Mouse (Mus musculus) myocyte (in vitro differentiated cells): ENCODE data around the gene Zmynd10. TPM values are rescaled to one million over a fixed set of nuclear protein-coding genes. Genes with fewer than 3 reads are reported as not detected.
"Not testable (repeated sequence)": the region's sequence is repeated elsewhere in the genome, so short reads cannot be mapped to it uniquely, and the experiment has no call there.

ENCODE experiments used
- H3K27me3 ChIP-seq: one replicate; pipeline ENCODE4 v1.6.1; 2011; ENCODE audit not compliant: control insufficient read depth, insufficient read depth, insufficient read length
- H3K36me3 ChIP-seq: one replicate; pipeline ENCODE4 v1.6.1; 2011; ENCODE audit not compliant: control insufficient read depth, insufficient read depth
- H3K4me2 ChIP-seq: one replicate; pipeline ENCODE4 v1.6.1; 2011; ENCODE audit warnings: low read depth, control low read depth
- H3K4me3 ChIP-seq: one replicate; pipeline ENCODE4 v1.5.1; 2011; ENCODE audit warnings: mild to moderate bottlenecking, control low read depth, moderate library complexity
- H3K79me2 ChIP-seq: one replicate; pipeline ENCODE4 v1.6.1; 2011; ENCODE audit not compliant: control insufficient read depth, insufficient read depth
- H3ac ChIP-seq: one replicate; pipeline ENCODE4 v1.6.1; 2011; ENCODE audit not compliant: control insufficient read depth, insufficient read length
- CEBPB ChIP-seq: IDR thresholded peaks from 2 replicates; pipeline ENCODE4 v1.6.1; 2011; ENCODE audit warnings: mild to moderate bottlenecking, moderate library complexity; ENCODE audit not compliant: poor library complexity, insufficient read depth, severe bottlenecking
- E2F4 ChIP-seq: IDR thresholded peaks from one replicate; pipeline ENCODE4 v1.6.1; 2011; ENCODE audit warnings: mild to moderate bottlenecking, control low read depth, moderate library complexity; ENCODE audit not compliant: insufficient read depth
- MAX ChIP-seq: IDR thresholded peaks from one replicate; pipeline ENCODE4 v1.6.1; 2011; ENCODE audit warnings: low read depth, mild to moderate bottlenecking, control low read depth
- MYOD1 ChIP-seq, 3 experiments: IDR thresholded peaks; one replicate each; pipeline ENCODE4 v1.6.1; 2011; ENCODE audit warnings: control low read depth in 2 of 3, low read depth in 2 of 3, mild to moderate bottlenecking in 2 of 3, moderate library complexity in 1 of 3; ENCODE audit not compliant: insufficient read length in 2 of 3, control insufficient read depth in 1 of 3
- MYOG ChIP-seq, 3 experiments: IDR thresholded peaks; one replicate each; pipeline ENCODE4 v1.6.1; 2011; ENCODE audit warnings: control low read depth in 2 of 3, low read depth in 2 of 3, mild to moderate bottlenecking in 2 of 3; ENCODE audit not compliant: insufficient read length in 2 of 3, control insufficient read depth in 1 of 3, insufficient read depth in 1 of 3
- POLR2A ChIP-seq: IDR thresholded peaks from one replicate; pipeline ENCODE4 v1.6.1; 2011; ENCODE audit warnings: low read depth, mild to moderate bottlenecking, control low read depth, moderate library complexity; ENCODE audit not compliant: insufficient read length
- POLR2AphosphoS2 ChIP-seq: IDR thresholded peaks from one replicate; pipeline ENCODE4 v1.6.1; 2011; ENCODE audit warnings: low read depth, control low read depth; ENCODE audit not compliant: insufficient read length
- REST ChIP-seq: IDR thresholded peaks from one replicate; pipeline ENCODE4 v1.6.1; 2011; ENCODE audit warnings: mild to moderate bottlenecking, control low read depth, moderate library complexity; ENCODE audit not compliant: insufficient read depth, insufficient read length
- SRF ChIP-seq: IDR thresholded peaks from one replicate; pipeline ENCODE4 v1.6.1; 2011; ENCODE audit warnings: low read depth; ENCODE audit not compliant: control insufficient read depth, insufficient read length
- TCF12 ChIP-seq: IDR thresholded peaks from one replicate; pipeline ENCODE4 v1.6.1; 2011; ENCODE audit warnings: mild to moderate bottlenecking, control low read depth; ENCODE audit not compliant: poor library complexity, insufficient read depth, severe bottlenecking
- TCF3 ChIP-seq: IDR thresholded peaks from one replicate; pipeline ENCODE4 v1.6.1; 2011; ENCODE audit warnings: low read depth, control low read depth; ENCODE audit not compliant: insufficient read length
- USF1 ChIP-seq: IDR thresholded peaks from one replicate; pipeline ENCODE4 v1.6.1; 2011; ENCODE audit warnings: low read depth, mild to moderate bottlenecking, control low read depth, moderate library complexity
- polyA plus RNA-seq: library from polyadenylated mRNA; unstranded; fragments of >200 nt; fragmentation: generic; extraction: Trizol; gene quantifications from one replicate; pipeline ENCODE4 v1.2.1, GENCODE M21; 2012; ENCODE audit warnings: missing spikeins

Gene Zmynd10
- polyA plus RNA-seq, 1 experiment = 0.52 TPM

DNA sequence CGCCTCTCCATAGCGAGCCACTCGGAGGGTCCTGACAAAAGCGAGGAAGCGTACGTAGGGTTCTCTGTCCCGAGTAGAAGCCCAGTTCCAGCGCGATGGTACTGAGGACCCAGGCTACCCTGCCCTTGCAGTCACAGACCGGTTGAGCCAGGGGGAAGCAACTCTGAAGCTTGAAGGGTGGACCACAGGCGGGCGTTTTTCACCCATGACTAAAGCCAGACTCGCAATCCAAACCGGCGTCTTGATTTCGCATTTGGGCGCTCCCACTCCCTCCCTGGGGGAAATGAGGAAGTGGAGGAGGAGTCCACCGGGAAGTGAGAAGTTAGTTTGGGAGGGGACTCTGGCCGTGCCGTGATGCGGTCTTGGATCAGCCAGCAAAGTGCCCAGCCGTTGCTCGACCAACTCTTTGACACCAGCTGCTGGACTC is 7.9 kb downstream of the Zmynd10 start:
- peaks cover 30% of the 10 kb centered on the region for H3K36me3 ChIP-seq
- TF ChIP-seq E2F4 (no peak), POLR2AphosphoS2 (peak; percentile 71), SRF (no peak), POLR2A (peak; percentile 33), REST (no peak)
- H3K4me3 ChIP-seq = peak overlapping the region; percentile 96
- H3ac ChIP-seq = peak overlapping the region; percentile 96
- peak overlapping the region; percentile 48 for H3K4me2 ChIP-seq
- peaks cover 52% of the 10 kb centered on the region for H3K79me2 ChIP-seq
- no peaks in the 10 kb centered on the region for H3K27me3 ChIP-seq

- Histone ChIP-seq H3ac (peak overlapping the region; percentile 96), H3K36me3 (peaks cover 37% of the 10 kb centered on the region), H3K27me3 (no peaks in the 10 kb centered on the region), H3K4me2 (peak overlapping the region; percentile 48), H3K4me3 (peak overlapping the region; percentile 96), H3K79me2 (peaks cover 52% of the 10 kb centered on the region)
- TF ChIP-seq TCF3 = no peak
- TF ChIP-seq TCF12 = no peak
- no peak for TF ChIP-seq MAX
- no peak for TF ChIP-seq USF1
- no peak for TF ChIP-seq CEBPB
- TF ChIP-seq POLR2A = no peak
- TF ChIP-seq POLR2AphosphoS2 = no peak
- TF ChIP-seq MYOG (IDR thresholded peaks at IDR 0.05; ENCODE audit: control insufficient read depth in 1 of 3, insufficient read depth in 1 of 3, insufficient read length in 2 of 3, low read depth in 2 of 3) = no peak
- no peak for TF ChIP-seq E2F4
- no peak for TF ChIP-seq REST
- TF ChIP-seq MYOD1 (IDR thresholded peaks at IDR 0.05; ENCODE audit: control insufficient read depth in 1 of 3, insufficient read length in 2 of 3, low read depth in 2 of 3) = no peak
- TF ChIP-seq SRF = no peak
Observed at GRCm38 (mm10) chr9:107555701-107556100, 8.6 kb downstream of the Zmynd10 start.

DNA sequence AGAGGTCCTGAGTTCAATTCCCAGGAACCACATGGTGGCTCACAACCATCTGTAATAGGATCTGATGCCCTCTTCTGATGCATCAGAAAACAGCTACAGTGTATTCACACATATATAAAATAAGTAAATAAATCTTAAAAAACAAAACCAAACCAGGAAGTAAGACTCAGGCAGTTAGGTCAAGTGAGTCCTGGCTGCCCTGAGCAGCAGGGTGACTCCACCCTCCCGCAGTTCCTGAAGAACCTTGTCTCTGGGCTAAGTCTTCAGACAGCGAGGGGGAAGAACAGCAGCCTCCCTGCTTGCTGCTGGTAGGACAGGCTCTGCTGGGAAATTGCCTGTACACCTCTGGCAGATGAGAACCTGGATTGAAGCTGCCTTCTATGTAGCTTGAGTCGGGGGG is 9.2 kb downstream of the Zmynd10 start:
- peaks cover 43% of the 10 kb centered on the region for H3K36me3 ChIP-seq
- H3K4me3 ChIP-seq = peak overlapping the region; percentile 96
- no peak overlapping the region for H3ac ChIP-seq
- no peak for TF ChIP-seq MAX
- TF ChIP-seq TCF12 = no peak
- no peak for TF ChIP-seq REST
- no peak for TF ChIP-seq POLR2A
- TF ChIP-seq CEBPB = no peak
- TF ChIP-seq TCF3 = no peak
- no peak for TF ChIP-seq MYOD1 (IDR thresholded peaks at IDR 0.05; ENCODE audit: control insufficient read depth in 1 of 3, insufficient read length in 2 of 3, low read depth in 2 of 3)
- no peak for TF ChIP-seq MYOG (IDR thresholded peaks at IDR 0.05; ENCODE audit: control insufficient read depth in 1 of 3, insufficient read depth in 1 of 3, insufficient read length in 2 of 3, low read depth in 2 of 3)
- TF ChIP-seq USF1 = no peak
- no peak for TF ChIP-seq POLR2AphosphoS2
- no peak for TF ChIP-seq E2F4
- no peak for TF ChIP-seq SRF
- peaks cover 52% of the 10 kb centered on the region for H3K79me2 ChIP-seq
- H3K27me3 ChIP-seq = no peaks in the 10 kb centered on the region
- peak overlapping the region; percentile 48 for H3K4me2 ChIP-seq

DNA sequence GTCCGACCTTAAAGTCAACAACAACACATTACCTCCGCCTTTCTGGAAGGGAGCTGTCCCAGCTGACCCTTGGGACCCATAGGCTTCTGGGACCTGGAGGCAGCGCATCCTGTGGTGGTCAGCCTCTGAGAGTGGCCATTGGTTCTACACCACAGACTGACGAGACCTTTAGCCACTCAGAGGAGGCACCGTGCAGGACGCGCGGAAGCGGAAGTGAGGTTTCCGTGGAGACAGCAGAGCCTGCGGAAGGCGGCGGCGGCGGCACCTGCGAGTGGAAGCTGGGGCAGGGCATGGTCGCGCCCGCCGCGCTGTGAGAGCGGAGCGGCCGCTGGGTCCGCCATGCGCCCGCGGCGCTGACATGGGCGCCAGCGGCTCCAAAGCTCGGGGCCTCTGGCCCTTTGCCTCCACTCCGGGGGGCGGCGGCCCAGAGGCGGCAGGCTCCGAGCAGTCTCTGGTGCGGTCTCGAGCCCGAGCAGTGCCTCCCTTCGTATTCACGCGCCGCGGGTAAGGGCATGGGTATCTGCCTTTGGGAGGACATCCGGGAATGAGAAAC is 16.0 kb downstream of the Zmynd10 start, which contains the start of gene Tusc2:
TSS of gene Tusc2 (plus strand) at position 227 of the 553 bp plus-strand sequence.
- TF ChIP-seq SRF (no peak), POLR2A (peak; percentile 70), POLR2AphosphoS2 (peak; percentile 100), MYOG (IDR thresholded peaks at IDR 0.05; ENCODE audit: control insufficient read depth in 1 of 3, insufficient read depth in 1 of 3, insufficient read length in 2 of 3, low read depth in 2 of 3) (peak in 1 of 3 experiments; percentile 41)
- peak within 1 kb of the TSS; percentile 41 for H3K4me3 ChIP-seq
- peaks cover 38% of the 10 kb centered on the region for H3K36me3 ChIP-seq
- peak within 1 kb of the TSS; percentile 43 for H3ac ChIP-seq
- H3K27me3 ChIP-seq = no peaks in the 10 kb centered on the region
- H3K4me2 ChIP-seq = peak within 1 kb of the TSS; percentile 80
- H3K79me2 ChIP-seq = peaks cover 14% of the 10 kb centered on the region

DNA sequence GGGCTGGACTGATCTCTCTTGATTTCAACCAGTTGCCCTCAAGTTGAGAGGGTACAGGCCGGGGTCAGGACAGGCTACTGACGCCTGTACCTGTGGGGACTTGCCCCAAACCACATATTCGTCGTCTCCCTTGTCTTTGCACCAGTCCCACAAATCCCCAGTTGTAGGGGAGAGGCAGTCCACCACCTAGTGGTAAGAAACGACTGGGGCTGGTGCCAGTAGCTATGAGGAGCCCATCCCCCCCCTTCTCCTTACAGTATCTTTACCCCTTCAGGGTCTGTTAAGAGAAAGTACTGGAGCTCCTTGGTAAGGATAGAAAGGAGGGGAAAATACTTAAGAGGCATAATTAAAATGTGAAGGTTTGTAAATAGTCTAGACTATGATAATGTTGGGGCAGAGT is 18.5 kb downstream of the Zmynd10 start:
- not testable (repeated sequence) for H3K27me3 ChIP-seq, H3K4me2 ChIP-seq, H3ac ChIP-seq, H3K4me3 ChIP-seq
- Histone ChIP-seq H3K36me3 (peaks cover 14% of the 10 kb centered on the region), H3K79me2 (peaks cover 20% of the 10 kb centered on the region)
